Mouse (Mus musculus): ENCODE results near the gene Spi1.

GRCm38 (mm10) chr2:91062779-91063606, 19.2 kb upstream of the Spi1 start:
- TF ChIP-seq MAFK (IDR thresholded peaks at IDR 0.05; ENCODE audit: insufficient read depth, low read depth, low read length), result no peak
- no peak for TF ChIP-seq CHD2 (IDR thresholded peaks at IDR 0.05; ENCODE audit: low read depth, low read length)
- no peak for TF ChIP-seq ZNF384 (IDR thresholded peaks at IDR 0.05; ENCODE audit: low read depth, low read length)

All from ES-E14 (cell line).